Mouse (Mus musculus) gastrocnemius, postnatal 14 days (tissue): ENCODE results near the gene Ntn3. TPM values are rescaled to one million over a fixed set of nuclear protein-coding genes. Genes with fewer than 3 reads are reported as not detected.

Experiments
- DNase-seq: peaks from one replicate; pipeline ENCODE4 v3.0.0; 2021; ENCODE audit warnings: mixed read lengths
- intact Hi-C: fragments of 180-260 bp; cut with DNase I; formaldehyde crosslinking; loops from one replicate; pipeline ENCODE4 v1.15.1; 2025; ENCODE audit warnings: low total_unique reads
- long read RNA-seq, 2 experiments: library from polyadenylated mRNA; stranded (forward); transcript quantifications; one replicate each; pipeline ENCODE4 v2.0.0; 2021
- total RNA-seq, 2 experiments: library from RNA; stranded (reverse); gene quantifications; 2 replicates each; pipeline ENCODE4 v1.2.3; 2021

Ntn3 gene
- 1 to 10 TPM in 1 of 2 experiments, under 1 TPM in 1; 0.86 to 1.1 TPM for total RNA-seq
- long read RNA-seq, experiment 1 = 0 reads
- long read RNA-seq, experiment 2, full-length matches to known transcripts = 2 of 3 reads
- long read RNA-seq, experiment 2, partial matches to known transcripts = 0 of 3 reads
- long read RNA-seq, experiment 2, other reads (novel, unspliced or antisense) = 1 of 3 reads

DNA sequence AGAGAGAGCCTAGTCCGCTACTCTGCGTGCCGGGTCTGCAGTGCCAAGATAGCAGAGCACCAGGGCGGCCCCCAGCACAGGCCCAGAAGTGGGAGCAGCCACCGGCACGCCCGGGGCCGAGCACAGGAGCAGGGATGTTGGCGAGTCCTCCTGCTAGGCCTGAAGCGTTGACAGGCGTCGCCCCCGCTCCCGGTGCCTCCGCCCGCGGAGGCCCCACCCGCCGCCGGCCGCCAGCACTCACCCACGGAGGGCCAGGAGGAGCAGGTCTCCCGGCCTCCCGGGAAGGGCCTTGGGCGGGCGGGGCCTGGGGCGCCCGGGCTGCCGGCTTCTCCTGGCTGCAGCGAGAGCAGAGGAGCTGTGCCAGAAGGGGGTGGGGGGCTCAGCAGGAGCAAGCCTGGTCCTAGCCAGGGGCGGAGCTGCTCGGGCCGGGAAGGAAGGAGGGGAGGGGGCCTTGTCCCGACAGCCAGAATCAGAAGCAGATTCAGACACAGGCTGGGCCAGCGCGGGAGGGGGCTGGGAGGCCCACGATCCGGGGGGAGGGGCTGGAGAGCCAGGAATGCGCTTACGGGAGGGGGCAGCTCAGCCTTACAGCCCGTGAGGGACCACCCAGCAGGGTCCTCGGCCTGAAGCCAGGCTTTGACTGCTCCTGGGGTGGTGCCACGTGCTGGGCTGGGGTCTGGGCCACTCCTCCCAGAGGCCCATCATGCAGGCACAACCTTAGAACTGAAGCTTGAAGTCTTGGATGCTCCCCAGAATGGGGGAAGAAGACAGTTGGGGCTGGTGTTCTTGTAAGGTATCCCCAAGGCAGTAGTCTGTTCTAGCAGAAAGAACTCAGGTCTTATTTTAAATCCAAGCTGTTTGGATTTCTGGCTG, at the start of gene Ntn3:
TSS of gene Ntn3 (minus strand) at position 489 of the 873 bp plus-strand sequence.
- intact Hi-C loops = no loop called here
- DNase-seq = peak; percentile 49

DNA sequence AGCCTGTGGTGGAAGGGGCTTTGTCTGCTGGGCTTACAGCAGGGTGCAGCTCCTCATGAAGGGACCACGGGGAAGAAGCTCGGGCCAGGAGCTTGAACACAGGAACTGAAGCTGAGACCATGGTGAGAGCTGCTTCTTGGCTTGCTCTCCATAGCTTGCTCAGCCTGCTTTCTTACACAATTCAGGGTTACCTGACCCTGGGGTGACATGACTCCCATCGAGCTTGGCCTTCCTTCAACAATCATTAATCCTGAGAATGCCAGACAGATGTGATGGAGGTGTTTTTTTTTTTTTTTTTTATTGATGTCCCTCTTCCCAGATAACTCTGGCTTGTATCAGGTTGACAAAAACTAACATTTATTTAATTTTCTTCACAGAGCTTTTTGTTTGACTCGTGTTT, 49.6 kb upstream of the Ntn3 start:
- intact Hi-C loops = no loop called here

DNA sequence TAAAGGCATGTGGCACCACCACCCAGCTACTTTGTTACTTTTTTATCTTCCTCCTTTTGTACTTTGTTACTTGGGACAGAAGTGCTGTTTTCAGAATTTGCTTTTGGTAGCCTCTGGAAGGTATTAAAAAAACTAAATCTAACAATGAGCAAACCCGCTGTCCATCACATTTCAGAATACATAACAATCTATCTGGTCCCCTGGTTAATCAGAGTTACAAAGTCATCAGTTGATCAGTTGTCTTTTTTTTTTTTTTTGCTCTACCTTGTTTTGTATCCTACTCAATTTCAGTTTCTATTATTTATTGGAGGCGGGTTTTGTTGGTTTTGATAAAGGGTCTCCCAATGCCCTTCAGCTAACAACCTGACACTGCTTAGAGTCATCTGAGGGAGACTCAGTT, 43.0 kb upstream of the Ntn3 start:
- intact Hi-C loops = no loop called here
- no peak for DNase-seq

More for the DNA sequence above, 49.6 kb upstream of the Ntn3 start:
- no peak for DNase-seq

DNA sequence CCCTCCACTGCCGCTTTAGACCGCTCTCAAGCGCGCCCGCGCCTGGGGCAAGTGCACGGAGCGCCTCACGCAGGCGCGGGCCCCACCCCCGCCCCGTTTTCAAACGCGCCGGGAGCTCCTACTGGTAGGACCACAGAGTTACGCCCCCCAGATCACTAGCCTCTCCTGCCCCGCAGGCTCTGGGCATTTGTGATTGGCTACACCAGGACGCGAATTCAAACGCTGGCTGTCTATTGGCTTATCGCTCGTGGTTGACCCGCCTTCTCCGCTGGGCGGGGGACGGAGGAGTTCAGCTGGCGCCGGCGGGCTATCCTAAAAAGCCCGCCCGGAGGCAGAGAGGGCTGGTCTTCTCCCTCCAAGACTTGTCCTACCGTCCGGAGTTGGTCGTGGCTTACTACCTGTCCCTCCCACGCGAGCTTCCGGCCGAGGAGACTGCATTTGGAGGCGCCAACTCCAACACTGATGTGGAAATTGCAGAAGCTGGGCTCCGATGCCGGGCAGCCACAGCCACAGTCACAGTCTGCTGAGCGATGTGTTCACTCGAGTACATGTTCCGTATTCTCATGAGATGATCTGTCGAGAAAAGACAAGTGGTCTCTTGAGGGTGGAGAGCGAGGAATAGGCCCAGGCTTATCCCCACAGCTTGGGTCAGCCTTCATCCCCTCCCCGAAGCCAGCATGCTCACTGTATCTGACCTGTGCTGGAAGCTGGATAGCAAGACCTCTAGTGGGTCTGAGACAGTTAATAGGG, 42.2 kb upstream of the Ntn3 start, which contains the start of gene Ccnf:
TSS of gene Ccnf (minus strand) at position 165 of the 750 bp plus-strand sequence.
- peak; percentile 95 for DNase-seq
- intact Hi-C loops = no loop called here

DNA sequence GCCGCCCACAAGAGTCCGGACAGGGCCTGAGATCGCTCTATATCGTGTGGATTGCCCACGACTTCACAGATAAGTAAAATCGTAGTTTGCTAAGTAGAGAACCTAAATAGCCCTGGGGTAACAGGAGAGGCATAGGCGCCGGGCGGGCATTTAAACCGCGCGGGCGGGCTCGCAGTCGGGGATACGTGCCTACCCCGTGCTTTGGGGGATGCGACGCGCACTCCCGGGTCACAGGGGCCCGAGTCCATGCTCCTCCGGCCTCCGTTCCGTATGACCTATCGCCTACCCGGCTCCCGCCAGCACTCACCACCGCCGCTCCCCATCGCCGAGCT, 41.6 kb upstream of the Ntn3 start:
- no peak for DNase-seq
- intact Hi-C loops = no loop called here

DNA sequence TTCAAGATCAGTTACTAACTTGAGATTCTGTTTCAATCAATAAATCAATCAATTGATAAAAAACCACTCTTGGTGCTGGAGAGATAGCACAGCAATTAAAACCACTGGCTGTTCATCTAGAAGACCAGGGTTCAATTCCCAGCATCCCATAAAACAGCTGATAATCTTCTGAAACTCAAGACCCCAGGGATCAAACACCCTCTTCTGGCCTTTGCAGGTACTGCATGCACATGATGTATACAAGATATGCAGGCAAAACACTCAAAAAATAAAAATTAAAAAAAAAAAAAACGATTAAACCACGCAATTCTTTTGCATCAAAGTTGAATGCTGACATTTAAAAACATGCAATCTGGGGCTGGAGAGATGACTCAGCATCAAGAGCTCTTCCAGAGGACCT, 39.3 kb upstream of the Ntn3 start:
- intact Hi-C loops = no loop called here
- DNase-seq = no peak

DNA sequence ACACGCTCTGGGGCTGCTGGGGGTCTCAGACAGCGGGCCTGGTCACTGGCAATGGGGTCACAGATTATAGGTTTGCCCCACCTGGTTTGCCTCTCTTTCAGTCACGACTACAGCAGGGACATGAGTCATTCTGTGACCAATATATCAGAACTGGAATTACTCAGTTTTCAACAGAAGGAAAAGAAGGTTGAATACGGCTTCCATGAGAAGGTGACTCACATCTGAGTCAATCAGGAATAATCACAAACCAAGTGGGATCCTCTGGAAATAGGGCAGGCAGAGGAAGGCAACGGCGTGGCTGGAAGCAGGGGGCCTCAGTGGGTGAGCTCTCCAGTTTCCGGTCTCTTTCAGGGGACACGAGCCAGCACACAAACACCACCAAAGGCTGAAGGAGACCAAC, 34.7 kb upstream of the Ntn3 start:
- intact Hi-C loops = no loop called here
- DNase-seq = no peak

DNA sequence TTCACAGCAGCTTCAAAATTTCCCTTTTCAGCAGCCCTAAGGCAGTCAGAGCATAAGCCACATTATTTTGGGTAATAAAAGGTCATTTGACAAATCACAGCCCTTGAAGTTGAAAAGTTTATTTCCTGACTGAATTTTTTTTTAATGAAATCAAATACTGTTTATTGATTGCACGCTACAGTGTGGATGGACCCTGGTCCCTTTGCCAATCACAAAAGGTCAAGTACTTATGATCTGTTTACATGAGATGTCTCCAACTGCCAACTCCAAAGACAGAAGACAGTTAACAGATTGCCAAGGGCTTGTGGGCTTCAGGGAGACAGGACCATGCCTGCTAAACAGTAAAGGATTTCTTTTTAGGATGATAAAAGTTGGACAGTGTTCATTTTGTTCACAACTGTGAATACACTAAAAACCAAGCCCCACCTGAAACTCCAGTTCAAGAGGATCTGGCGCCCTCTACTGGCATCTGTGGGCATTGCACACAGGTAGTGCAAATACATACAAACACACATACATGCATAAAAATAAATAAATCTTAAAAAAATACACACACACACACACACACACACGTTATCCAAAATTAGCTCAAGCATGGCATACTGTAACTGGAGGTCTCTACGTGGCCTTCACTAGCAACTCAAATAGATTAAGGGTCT, 34.1 kb upstream of the Ntn3 start:
- DNase-seq = no peak
- intact Hi-C loops = no loop called here

DNA sequence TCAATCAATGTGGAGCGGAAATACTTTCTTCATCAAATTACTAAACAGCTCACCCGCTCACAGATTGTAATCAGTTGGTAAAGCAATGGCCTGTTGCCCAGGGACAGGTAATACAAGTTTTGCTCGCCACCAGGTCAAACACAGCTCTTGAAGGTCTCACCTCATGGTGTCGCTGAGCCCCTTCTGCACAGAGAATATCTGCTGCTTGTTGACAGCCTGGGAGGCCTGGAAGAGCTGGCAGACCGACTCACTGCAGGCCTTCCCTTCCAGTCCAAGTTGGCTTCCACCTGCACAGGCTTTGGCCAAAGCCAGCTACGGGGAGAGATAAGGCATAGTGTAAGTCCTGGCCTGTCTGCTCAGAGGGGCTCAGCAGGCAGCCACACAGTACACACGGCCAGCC, 27.6 kb upstream of the Ntn3 start:
- intact Hi-C loops = no loop called here
- no peak for DNase-seq

DNA sequence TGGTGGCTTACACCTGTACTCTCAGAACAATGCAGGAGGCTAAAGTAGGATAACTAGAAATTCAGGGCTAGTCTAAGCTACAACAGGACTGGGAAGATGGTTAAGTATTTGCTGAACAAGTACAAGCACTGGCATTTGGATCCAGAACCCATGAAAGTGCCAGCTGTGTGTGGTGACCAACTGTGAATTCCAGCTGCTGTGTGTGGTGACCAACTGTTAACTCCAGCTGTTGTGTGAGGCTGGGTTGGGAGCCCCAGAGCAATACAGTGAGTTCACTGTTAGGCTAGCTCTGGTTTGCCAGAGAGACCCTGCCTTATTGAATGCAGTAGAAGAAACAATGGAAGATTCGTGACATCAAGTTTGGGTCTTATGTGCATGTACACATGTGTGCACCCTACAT, 27.1 kb upstream of the Ntn3 start:
- DNase-seq = no peak
- intact Hi-C loops = no loop called here

DNA sequence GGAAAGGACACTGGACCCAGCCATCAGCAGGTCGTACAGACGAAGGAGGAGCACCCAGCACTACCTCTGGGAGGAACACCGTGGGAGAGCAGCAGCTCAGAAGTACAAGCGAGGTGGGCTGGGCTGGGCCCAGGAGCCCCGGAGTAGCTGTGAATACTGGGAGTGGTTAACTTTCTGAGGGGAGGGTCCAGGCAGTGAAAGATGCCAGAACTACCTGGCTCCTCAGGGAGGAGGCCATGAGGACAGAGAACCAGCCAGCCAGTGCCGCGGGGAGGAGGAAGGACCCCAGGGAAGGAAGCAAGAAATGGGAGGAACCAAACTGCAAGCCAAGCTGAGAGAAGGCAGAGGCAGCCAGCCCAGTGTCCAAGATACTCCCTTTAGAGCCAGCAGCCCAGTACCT, 18.6 kb upstream of the Ntn3 start:
- intact Hi-C loops = loop anchor here (5.0 kb wide), 1 partner anchor 36 kb away; no protein-coding TSS in a partner anchor
- DNase-seq = no peak

DNA sequence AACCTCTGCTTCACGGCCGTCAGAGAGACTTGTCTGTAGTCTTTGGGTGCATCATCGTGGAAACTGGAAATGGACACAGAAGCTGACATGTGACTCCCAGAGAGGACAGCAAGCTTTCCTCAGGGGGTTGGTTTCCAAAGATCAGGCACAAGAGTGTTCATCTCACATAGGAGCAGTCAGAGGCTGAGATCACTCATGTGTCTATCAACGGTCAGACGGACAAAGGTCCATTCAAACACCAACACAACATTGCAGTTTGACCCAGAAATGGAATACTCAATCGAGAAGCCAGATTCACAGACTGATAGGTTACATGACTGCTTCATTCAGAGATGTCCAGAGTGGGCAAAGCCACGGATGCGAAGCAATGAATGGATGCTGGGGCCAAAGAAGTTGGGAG, 17.4 kb upstream of the Ntn3 start:
- intact Hi-C loops = loop anchor here (5.0 kb wide), 1 partner anchor 34 kb away; no protein-coding TSS in a partner anchor
- no peak for DNase-seq

DNA sequence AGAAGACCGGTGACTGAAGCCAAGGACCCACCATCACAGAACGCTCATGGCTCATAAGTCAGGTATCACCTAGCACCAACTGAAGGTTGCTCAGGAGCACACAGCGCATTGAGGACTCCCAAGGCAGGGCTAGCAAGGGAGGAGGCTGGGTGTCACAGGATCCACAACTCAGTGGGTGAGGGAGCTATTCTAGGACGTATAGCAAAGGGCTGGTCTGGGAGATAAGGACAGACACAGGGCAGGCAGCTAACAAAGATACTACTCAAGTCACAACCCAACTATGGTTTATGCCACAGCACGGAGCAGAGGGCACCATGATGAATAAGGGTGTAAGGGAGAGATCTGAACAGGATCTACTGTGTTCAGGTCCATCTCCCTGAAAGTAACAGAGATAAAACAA, 16.5 kb upstream of the Ntn3 start:
- intact Hi-C loops = loop anchor here (5.0 kb wide), 1 partner anchor 34 kb away; no protein-coding TSS in a partner anchor
- no peak for DNase-seq

DNA sequence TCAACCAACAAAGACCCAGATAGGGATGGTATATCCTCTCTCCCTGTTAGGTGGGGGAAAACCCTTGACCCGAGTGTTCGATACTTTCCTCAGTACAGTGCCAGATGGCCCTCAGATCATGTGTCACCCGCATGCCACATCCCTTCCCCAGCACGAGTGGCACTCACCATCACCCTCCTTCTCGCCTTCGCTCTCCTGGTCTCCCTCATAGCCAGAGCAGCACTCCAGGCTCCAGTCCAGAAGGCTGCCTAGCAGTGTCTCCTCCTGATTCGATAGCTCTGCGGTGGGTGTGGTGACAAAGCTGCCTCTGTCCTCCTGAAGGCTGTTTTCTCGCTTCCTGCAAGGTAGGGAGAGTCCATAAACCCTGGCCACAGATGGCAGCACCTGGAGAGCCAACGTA, 15.4 kb upstream of the Ntn3 start:
- intact Hi-C loops = loop anchor here (5.0 kb wide), 1 partner anchor 32 kb away; no protein-coding TSS in a partner anchor
- DNase-seq = no peak

DNA sequence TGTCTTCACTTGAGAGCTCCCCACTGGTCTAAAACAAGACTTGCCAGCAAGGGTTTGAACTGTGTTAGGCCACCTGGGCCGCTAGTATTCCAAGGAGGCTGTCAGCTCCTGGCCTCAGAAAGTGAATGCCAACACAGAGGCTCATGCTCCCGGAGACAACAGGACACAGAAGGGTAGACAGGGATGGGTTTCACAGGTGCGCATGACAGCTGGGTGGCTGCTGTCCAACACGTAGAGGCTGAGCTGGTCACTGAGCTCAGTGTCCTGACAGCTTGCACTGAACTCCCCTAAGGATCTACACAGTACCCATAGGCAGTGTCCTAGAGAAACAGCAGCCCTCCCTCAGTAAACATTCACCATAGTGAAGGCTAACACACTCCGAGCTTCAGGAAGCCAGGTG, 14.2 kb upstream of the Ntn3 start:
- DNase-seq = no peak
- intact Hi-C loops = no loop called here

DNA sequence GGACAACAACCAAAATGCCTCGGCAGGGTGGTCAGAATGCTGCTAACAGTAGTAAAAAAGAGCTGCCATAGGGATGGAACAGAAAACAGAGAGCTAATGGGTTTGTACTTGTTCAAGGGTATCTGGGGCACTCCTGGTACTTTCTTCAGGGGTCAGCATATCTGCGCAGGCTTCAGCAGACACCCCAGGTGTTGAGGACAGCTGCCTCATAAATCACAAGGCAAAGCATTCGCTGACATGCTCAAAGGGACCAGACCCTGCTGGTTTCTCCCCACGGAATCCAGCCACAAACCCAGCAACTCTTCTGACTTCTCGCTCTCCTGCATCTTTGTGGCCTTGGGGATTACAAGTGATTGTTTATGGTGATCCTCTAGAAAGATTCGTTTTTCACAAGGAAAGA, 13.3 kb upstream of the Ntn3 start:
- intact Hi-C loops = no loop called here
- DNase-seq = no peak

DNA sequence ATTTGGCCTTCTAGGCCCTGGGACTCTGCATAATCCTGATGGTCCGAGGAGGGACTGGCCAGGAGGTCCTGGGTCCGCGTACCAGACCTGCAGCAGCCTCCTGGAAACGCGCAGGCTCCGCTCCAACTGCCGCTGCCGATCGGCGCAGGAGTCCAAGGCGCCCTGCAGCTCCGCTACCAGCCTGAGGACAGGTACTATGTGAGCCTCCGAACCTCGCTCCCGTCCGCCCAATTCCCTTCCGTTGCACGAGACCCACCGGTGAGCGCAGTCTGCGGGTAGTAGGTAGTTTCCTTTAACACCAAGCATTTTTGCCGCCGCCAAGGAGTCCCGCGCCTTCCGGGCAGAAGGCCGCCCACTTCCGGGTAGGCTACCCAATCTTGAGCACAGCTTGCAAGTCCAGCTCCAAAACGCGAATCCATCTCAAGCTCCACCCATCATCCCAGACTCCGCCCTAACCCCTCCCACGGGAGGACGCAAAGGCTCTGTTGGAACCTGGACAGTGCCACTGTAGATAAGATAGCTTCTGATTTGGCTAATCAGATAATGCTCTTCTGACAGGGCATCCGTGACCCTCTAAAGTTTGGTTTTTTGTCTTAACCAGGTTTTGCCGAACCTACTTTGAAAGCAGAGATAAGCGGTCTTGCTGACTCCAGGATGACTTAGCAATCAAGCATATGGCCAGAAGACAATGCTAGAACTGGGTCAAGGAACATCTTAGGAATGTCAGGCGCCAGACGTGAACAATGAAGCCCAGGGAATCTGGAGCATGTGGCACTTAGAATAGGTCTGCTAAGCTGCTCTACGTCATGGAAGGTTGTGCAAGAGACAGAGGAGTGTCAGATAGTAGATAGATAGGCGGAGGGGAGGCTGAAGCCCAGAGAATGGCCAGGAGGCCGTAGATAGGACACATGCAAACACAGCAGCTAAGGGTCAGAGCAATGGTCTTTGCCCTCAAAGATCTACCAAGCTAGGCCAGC, 11.4 kb upstream of the Ntn3 start, which contains the start of gene Tedc2:
TSS of gene Tedc2 (minus strand) at position 417 of the 977 bp plus-strand sequence.
- intact Hi-C loops = no loop called here

DNA sequence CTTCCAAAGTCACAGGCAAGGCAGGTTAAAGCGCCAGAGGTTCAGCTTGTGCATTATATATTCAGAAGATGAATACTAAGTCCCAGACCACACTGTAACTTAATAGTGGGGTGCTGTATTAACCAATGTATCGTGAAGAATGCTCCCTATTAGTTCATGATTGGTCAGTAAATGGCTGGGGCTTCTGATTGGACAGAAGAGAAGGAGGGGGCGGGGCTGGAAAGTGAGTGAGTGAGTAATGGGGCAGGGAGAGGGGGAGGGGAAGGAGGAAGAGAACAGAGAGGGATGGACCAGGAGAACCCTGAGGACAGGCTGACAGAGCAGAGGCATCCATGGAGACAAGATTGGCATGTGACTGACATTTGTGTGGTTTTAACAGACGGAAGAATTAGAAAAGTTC, 7.5 kb upstream of the Ntn3 start:
- no peak for DNase-seq
- intact Hi-C loops = no loop called here

More for the DNA sequence above, 11.4 kb upstream of the Ntn3 start, which contains the start of gene Tedc2:
- DNase-seq = peak; percentile 91

DNA sequence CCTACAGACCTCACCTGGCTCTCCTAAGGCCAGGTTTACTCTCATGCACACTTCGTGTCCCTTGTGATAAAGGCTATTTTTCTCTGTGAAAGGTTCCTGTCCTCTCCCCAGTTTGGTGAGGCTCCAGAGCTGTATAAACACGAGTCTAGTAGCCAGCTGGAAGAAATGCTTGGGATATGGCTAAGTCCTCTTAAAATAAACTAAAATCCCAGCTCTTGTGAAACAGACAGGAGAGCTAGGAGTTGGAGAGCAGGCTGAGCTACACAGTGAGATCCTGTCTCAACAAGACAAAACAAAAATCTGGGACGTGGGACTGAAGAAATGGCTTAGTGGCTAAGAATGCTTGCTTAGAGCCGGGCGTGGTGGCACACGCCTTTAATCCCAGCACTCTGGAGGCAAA, 3.9 kb upstream of the Ntn3 start:
- intact Hi-C loops = no loop called here
- DNase-seq = no peak
